Mouse (Mus musculus): ENCODE measurements around the gene Lmx1a.

Lmx1a gene

DNA sequence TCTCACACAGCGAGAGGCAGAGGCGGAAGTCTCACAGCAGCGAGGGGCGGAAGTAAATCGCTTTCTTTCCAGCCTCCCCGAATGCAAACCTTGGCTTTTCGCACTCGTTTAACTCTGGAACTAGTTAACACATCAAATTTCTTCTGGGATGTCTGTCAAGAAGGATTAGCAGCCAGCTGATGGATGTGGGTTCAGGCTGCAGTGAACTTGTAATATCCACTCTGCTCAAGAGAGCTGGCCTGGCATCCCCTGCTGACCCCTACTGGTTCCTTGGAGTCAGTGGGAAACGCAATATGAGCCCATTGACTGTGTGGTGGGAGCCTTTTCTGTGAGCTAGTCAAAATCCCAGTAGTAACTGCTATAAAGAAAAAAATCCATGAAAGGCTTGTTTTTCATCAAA lies 199.8 kb downstream of the Lmx1a start:
- DNase-seq (ENCODE audit: low spot score): no peak

GRCm38 (mm10) chr1:167896234-167896633 lies 207.2 kb downstream of the Lmx1a start:
- DNase-seq (ENCODE audit: low spot score): no peak
